Mouse (Mus musculus): ENCODE results near the gene Lipc.

DNA sequence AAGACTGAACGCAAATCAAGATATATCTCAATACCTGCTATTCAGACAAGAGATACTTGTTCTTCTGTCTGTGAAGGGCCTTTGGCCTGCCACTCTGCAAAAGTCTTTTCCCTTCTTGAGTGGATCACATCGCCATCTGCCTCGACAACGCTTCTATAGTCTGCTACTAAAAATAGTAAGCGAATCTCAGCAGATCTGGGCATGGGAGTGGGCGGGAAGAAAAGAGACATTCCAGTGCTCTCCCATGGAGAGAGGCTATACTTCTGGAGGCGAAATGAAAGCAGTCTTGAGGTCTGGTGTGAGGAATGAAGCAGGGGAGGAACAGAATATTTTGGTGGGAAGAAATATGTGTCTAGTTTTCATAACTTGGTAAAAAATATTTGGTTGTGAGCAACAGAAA, 163.3 kb downstream of the Lipc start:
- TF ChIP-seq CTCF (conservative IDR thresholded peaks at IDR 0.05; ENCODE audit: low read length), result no peak
- no peak for TF ChIP-seq NANOG (IDR thresholded peaks at IDR 0.05; ENCODE audit: borderline replicate concordance, low read length)
- no peak for TF ChIP-seq POU5F1 (IDR thresholded peaks at IDR 0.05; ENCODE audit: borderline replicate concordance, low read length)

Data from E14TG2a.4 (cell line).